16 mouse cellular contexts compared by ENCODE assay signal in genomic region chr10:27991057-27991365, GRCm38 (mm10).
DNase-seq lines count a peak whose midpoint lies in the region; ATAC-seq and TF ChIP-seq lines count a peak whose summit lies in the region.
"Had no signal": no experiment of that assay in that cellular context is flagged by ENCODE, and none has a peak within 500 bp of the region (broad histone marks: within the 10 kb centered on the region; RNA-seq: fewer than 3 reads in every experiment).

No protein-coding gene starts in this region.

- no peak for TF ChIP-seq CTCF in midbrain, postnatal 0 days (IDR thresholded peaks at IDR 0.05)

- no peak for DNase-seq in forebrain, embryonic 11.5 days (ENCODE audit: low spot score)
- DNase-seq in neural tube, embryonic 10.5 days (ENCODE audit: extremely low spot score, low spot score) = no peak
- peak; percentile 4 for DNase-seq in forebrain, embryonic 14.5 days (ENCODE audit: low spot score)
- DNase-seq in midbrain, postnatal 0 days (ENCODE audit: low spot score) = peak; percentile 27
- no peak for DNase-seq in kidney, postnatal 36 days
- DNase-seq in adrenal gland, adult 18-20 months (ENCODE audit: low spot score in 2 of 2) = no peak
- DNase-seq: cerebellum, postnatal 10 days; kidney, adult 11 months; left cerebral cortex, postnatal 4 days; liver, embryonic 13.5 days; lung, postnatal 14 days; spleen, adult 18-20 months had no signal

- no peaks in the 10 kb centered on the region for H3K27me3 ChIP-seq in forebrain, embryonic 11.5 days (ENCODE audit: control insufficient read depth, insufficient read depth, low read length)
- no peaks in the 10 kb centered on the region for H3K27me3 ChIP-seq in forebrain, embryonic 16.5 days (replicated peaks; ENCODE audit: control insufficient read depth, insufficient read depth, low read length)
- no peaks in the 10 kb centered on the region for H3K27me3 ChIP-seq in neural tube, embryonic 12.5 days (replicated peaks)
- no peaks in the 10 kb centered on the region for H3K27me3 ChIP-seq in forebrain, embryonic 14.5 days (replicated peaks; ENCODE audit: control insufficient read depth, insufficient read depth, low read length)
- H3K27me3 ChIP-seq in midbrain, postnatal 0 days (ENCODE audit: insufficient read depth, low read length) = no peaks in the 10 kb centered on the region
- H3K27me3 ChIP-seq: embryonic facial prominence, embryonic 13.5 days; liver, embryonic 13.5 days had no signal

- peak; percentile 43 for ATAC-seq in forebrain, embryonic 11.5 days (replicated peaks; ENCODE audit: low FRiP score)
- no peak for ATAC-seq in forebrain, embryonic 16.5 days
- peak; percentile 58; the same call in 1 of the 2 replicates for ATAC-seq in neural tube, embryonic 12.5 days (ENCODE audit: low FRiP score, low read depth)
- ATAC-seq in forebrain, embryonic 14.5 days = peak; percentile 42; the same call in 1 of the 2 replicates
- ATAC-seq in midbrain, postnatal 0 days (ENCODE audit: low FRiP score) = peak; percentile 41; the same call in 1 of the 2 replicates

- 35% methylated on average over 3 of the region's 3 CpGs for WGBS in forebrain, embryonic 11.5 days
- WGBS in forebrain, embryonic 16.5 days = 25% methylated on average over 3 of the region's 3 CpGs
- WGBS in neural tube, embryonic 12.5 days = 37% methylated on average over 3 of the region's 3 CpGs
- 26% methylated on average over 3 of the region's 3 CpGs for WGBS in forebrain, embryonic 14.5 days
- 32% methylated on average over 3 of the region's 3 CpGs for WGBS in midbrain, postnatal 0 days

- H3K9me3 ChIP-seq in forebrain, embryonic 11.5 days (ENCODE audit: control insufficient read depth, low read length) = no peaks in the 10 kb centered on the region
- H3K9me3 ChIP-seq in forebrain, embryonic 16.5 days (ENCODE audit: control insufficient read depth, low read length) = no peaks in the 10 kb centered on the region
- no peaks in the 10 kb centered on the region for H3K9me3 ChIP-seq in neural tube, embryonic 12.5 days
- no peaks in the 10 kb centered on the region for H3K9me3 ChIP-seq in forebrain, embryonic 14.5 days (replicated peaks; ENCODE audit: control insufficient read depth, low read length)
- no peaks in the 10 kb centered on the region for H3K9me3 ChIP-seq in midbrain, postnatal 0 days (ENCODE audit: low read length)
- H3K9me3 ChIP-seq: embryonic facial prominence, embryonic 13.5 days; liver, embryonic 13.5 days had no signal

- no peaks in the 10 kb centered on the region for H3K36me3 ChIP-seq in forebrain, embryonic 11.5 days (ENCODE audit: control insufficient read depth, insufficient read depth, low read length)
- H3K36me3 ChIP-seq in forebrain, embryonic 16.5 days (ENCODE audit: control insufficient read depth, insufficient read depth) = no peaks in the 10 kb centered on the region
- H3K36me3 ChIP-seq in neural tube, embryonic 12.5 days = no peaks in the 10 kb centered on the region
- no peaks in the 10 kb centered on the region for H3K36me3 ChIP-seq in forebrain, embryonic 14.5 days (ENCODE audit: control insufficient read depth, insufficient read depth, low read length)
- no peaks in the 10 kb centered on the region for H3K36me3 ChIP-seq in midbrain, postnatal 0 days (ENCODE audit: insufficient read depth, low read length)
- H3K36me3 ChIP-seq: embryonic facial prominence, embryonic 13.5 days; liver, embryonic 13.5 days had no signal

- H3K4me2 ChIP-seq in forebrain, embryonic 11.5 days (ENCODE audit: low read depth, low read length, severe bottlenecking) = no peak overlapping the region
- H3K4me2 ChIP-seq in forebrain, embryonic 16.5 days (ENCODE audit: low read length) = no peak overlapping the region
- H3K4me2 ChIP-seq in neural tube, embryonic 12.5 days (replicated peaks) = no peak overlapping the region
- H3K4me2 ChIP-seq in forebrain, embryonic 14.5 days (ENCODE audit: low read length) = no peak overlapping the region
- H3K4me2 ChIP-seq in midbrain, postnatal 0 days (ENCODE audit: low read depth, low read length, poor library complexity, severe bottlenecking) = no peak overlapping the region
- H3K4me2 ChIP-seq: embryonic facial prominence, embryonic 13.5 days; liver, embryonic 13.5 days had no signal

- no peaks in the 10 kb centered on the region for H3K4me1 ChIP-seq in forebrain, embryonic 11.5 days (replicated peaks; ENCODE audit: control insufficient read depth, insufficient read depth, low read length)
- peaks cover 2% of the 10 kb centered on the region; the same call in 1 of the 2 replicates for H3K4me1 ChIP-seq in forebrain, embryonic 16.5 days (replicated peaks; ENCODE audit: control insufficient read depth, insufficient read depth, low read length)
- no peaks in the 10 kb centered on the region for H3K4me1 ChIP-seq in neural tube, embryonic 12.5 days
- no peaks in the 10 kb centered on the region for H3K4me1 ChIP-seq in forebrain, embryonic 14.5 days (ENCODE audit: control insufficient read depth, insufficient read depth, low read length)
- H3K4me1 ChIP-seq in midbrain, postnatal 0 days (ENCODE audit: insufficient read depth, low read length) = no peaks in the 10 kb centered on the region
- H3K4me1 ChIP-seq: embryonic facial prominence, embryonic 13.5 days; liver, embryonic 13.5 days had no signal

- H3K9ac ChIP-seq in forebrain, embryonic 11.5 days (ENCODE audit: low read length) = no peak overlapping the region
- H3K9ac ChIP-seq in forebrain, embryonic 16.5 days (replicated peaks; ENCODE audit: low read depth, low read length) = no peak overlapping the region
- H3K9ac ChIP-seq in neural tube, embryonic 12.5 days = no peak overlapping the region
- H3K9ac ChIP-seq in forebrain, embryonic 14.5 days (ENCODE audit: low read length) = no peak overlapping the region
- H3K9ac ChIP-seq in midbrain, postnatal 0 days (replicated peaks; ENCODE audit: low read length, poor library complexity, severe bottlenecking) = no peak overlapping the region
- H3K9ac ChIP-seq: embryonic facial prominence, embryonic 13.5 days; liver, embryonic 13.5 days had no signal

- no peak overlapping the region for H3K4me3 ChIP-seq in forebrain, embryonic 11.5 days (ENCODE audit: low read depth, low read length)
- H3K4me3 ChIP-seq in forebrain, embryonic 16.5 days (replicated peaks; ENCODE audit: low read length) = no peak overlapping the region
- no peak overlapping the region for H3K4me3 ChIP-seq in neural tube, embryonic 12.5 days
- H3K4me3 ChIP-seq in forebrain, embryonic 14.5 days (ENCODE audit: low read depth, low read length) = no peak overlapping the region
- H3K4me3 ChIP-seq in midbrain, postnatal 0 days (ENCODE audit: low read depth, low read length) = no peak overlapping the region
- H3K4me3 ChIP-seq: embryonic facial prominence, embryonic 13.5 days; layer of hippocampus, adult 2 months; liver, embryonic 13.5 days had no signal

- H3K27ac ChIP-seq in forebrain, embryonic 11.5 days (ENCODE audit: low read depth, low read length) = no peak overlapping the region
- H3K27ac ChIP-seq in forebrain, embryonic 16.5 days (ENCODE audit: low read length) = no peak overlapping the region
- H3K27ac ChIP-seq in neural tube, embryonic 12.5 days = no peak overlapping the region
- H3K27ac ChIP-seq in forebrain, embryonic 14.5 days (ENCODE audit: low read depth, low read length) = no peak overlapping the region
- H3K27ac ChIP-seq in midbrain, postnatal 0 days (ENCODE audit: low read depth, low read length) = no peak overlapping the region
- H3K27ac ChIP-seq: embryonic facial prominence, embryonic 13.5 days; layer of hippocampus, adult 2 months; liver, embryonic 13.5 days had no signal

Comparison
In these comparisons a context has a peak if more than half of its experiments do, and no peak if none do; other contexts are left out.
1. DNase-seq: peak in forebrain, embryonic 14.5 days (single experiment) and midbrain, postnatal 0 days (single experiment); none in forebrain, embryonic 11.5 days (single experiment), neural tube, embryonic 10.5 days (single experiment), kidney, postnatal 36 days (0 of 2) and adrenal gland, adult 18-20 months (0 of 2).